8 mouse cellular contexts compared by ENCODE assay signal in the genomic region with DNA sequence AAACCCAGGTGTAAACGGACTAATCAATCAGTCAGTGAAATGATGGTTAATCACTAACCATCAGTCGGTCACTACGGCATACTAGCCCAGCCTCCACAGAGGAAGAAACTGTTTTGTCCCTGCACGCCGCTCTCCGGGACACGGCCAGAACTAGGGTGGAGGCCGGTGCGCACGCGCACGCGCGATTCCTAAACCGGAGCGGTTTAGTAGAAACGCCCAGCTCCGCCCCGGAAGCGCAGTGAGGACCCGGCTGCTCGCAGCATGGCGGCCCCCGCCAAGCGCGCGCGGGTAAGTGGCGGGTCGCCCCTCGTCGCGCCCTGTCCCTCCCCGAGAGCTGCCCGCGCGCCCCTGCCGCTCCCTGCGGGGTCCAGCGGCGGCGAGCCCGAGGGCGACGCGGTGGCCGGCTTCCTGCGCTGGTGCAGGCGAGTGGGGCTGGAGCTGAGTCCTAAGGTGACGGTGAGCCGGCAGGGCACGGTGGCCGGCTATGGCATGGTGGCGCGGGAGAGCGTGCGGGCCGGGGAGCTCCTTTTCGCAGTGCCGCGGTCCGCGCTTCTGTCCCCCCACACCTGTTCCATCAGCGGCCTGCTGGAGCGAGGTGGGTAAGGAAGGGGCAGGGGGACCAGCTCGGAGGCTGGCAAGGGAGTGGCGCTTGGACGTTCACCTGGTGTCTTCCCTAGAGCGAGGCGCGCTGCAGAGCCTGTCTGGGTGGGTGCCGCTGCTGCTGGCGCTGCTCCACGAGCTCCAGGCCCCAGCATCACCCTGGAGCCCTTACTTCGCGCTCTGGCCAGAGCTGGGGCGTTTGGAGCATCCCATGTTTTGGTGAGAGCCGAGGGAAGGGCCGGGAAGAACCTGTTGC. TPM values are rescaled to one million over a fixed set of nuclear protein-coding genes. Genes with fewer than 3 reads are reported as not detected.
DNase-seq lines count a peak whose midpoint lies in the region; ATAC-seq and TF ChIP-seq lines count a peak whose summit lies in the region.

A gene (plus strand): TSS at position 206 of the 856 bp plus-strand sequence.

- no peaks in the 10 kb centered on the region; the same call in none of the 2 replicates for H3K4me1 ChIP-seq in embryonic facial prominence, embryonic 11.5 days (ENCODE audit: control insufficient read depth, insufficient read depth, low read length)
- peaks cover 6% of the 10 kb centered on the region; the same call in 1 of the 2 replicates for H3K4me1 ChIP-seq in limb, embryonic 14.5 days (ENCODE audit: control insufficient read depth, insufficient read depth, low read length)
- peaks cover 16% of the 10 kb centered on the region for H3K4me1 ChIP-seq in midbrain, embryonic 16.5 days (ENCODE audit: control insufficient read depth, insufficient read depth, low read length)

- DNase-seq in 3T3-L1 (ENCODE audit: low read depth, low spot score), result peak; percentile 92
- peak; percentile 94 for DNase-seq in adrenal gland, postnatal 14 days
- DNase-seq in embryonic facial prominence, embryonic 11.5 days (ENCODE audit: low spot score), result peak; percentile 92
- DNase-seq in kidney, adult 11 months, result peak; percentile 85
- DNase-seq in limb, embryonic 14.5 days (ENCODE audit: low spot score), result peak; percentile 93
- peak; percentile 80 to 89 for DNase-seq in spleen, postnatal 10 days (ENCODE audit: low spot score in 2 of 2)

- 0 out of 2 replicates have a peak, but pooled peaks have one; percentile 41 for TF ChIP-seq POLR2A in limb, embryonic 14.5 days (IDR thresholded peaks at IDR 0.05; ENCODE audit: borderline replicate concordance, extremely low read depth, insufficient read depth, insufficient read length)

- ATAC-seq in embryonic facial prominence, embryonic 11.5 days (replicated peaks; ENCODE audit: insufficient number of reproducible peaks, low FRiP score, low TSS enrichment, low read depth), result peak; percentile 83
- ATAC-seq in granulocyte monocyte progenitor cell, adult 5-6 weeks (replicated peaks; ENCODE audit: poor library complexity, severe bottlenecking), result peak; percentile 75
- peak; percentile 89 for ATAC-seq in limb, embryonic 14.5 days (ENCODE audit: low FRiP score, low read depth)
- ATAC-seq in midbrain, embryonic 16.5 days, result peak; percentile 91

- under 1% methylated on average over 73 of the region's 79 CpGs for WGBS in embryonic facial prominence, embryonic 11.5 days
- 1% methylated on average over 68 of the region's 79 CpGs for WGBS in limb, embryonic 14.5 days
- WGBS in midbrain, embryonic 16.5 days, result under 1% methylated on average over 75 of the region's 79 CpGs

- peak within 1 kb of the TSS; percentile 75 for H3K4me3 ChIP-seq in embryonic facial prominence, embryonic 11.5 days (ENCODE audit: low read depth, low read length)
- H3K4me3 ChIP-seq in limb, embryonic 14.5 days (replicated peaks; ENCODE audit: low read length), result peak within 1 kb of the TSS; percentile 77
- H3K4me3 ChIP-seq in midbrain, embryonic 16.5 days (ENCODE audit: low read depth, low read length), result peak within 1 kb of the TSS; percentile 59

- peaks cover 4% of the 10 kb centered on the region; the same call in 1 of the 2 replicates for H3K36me3 ChIP-seq in embryonic facial prominence, embryonic 11.5 days (replicated peaks; ENCODE audit: control insufficient read depth, insufficient read depth, low read depth, low read length)
- peaks cover 38% of the 10 kb centered on the region for H3K36me3 ChIP-seq in limb, embryonic 14.5 days (ENCODE audit: control insufficient read depth, insufficient read depth, low read length)
- H3K36me3 ChIP-seq in midbrain, embryonic 16.5 days (ENCODE audit: control insufficient read depth, insufficient read depth, low read length), result peaks cover 26% of the 10 kb centered on the region

- peak within 1 kb of the TSS; percentile 36; the same call in 1 of the 2 replicates for H3K27ac ChIP-seq in embryonic facial prominence, embryonic 11.5 days (replicated peaks; ENCODE audit: low read depth, low read length)
- H3K27ac ChIP-seq in limb, embryonic 14.5 days (replicated peaks; ENCODE audit: low read depth, low read length), result 0 out of 2 replicates have a peak within 1 kb of the TSS, but pooled peaks have one; percentile 38
- peak within 1 kb of the TSS; percentile 65 for H3K27ac ChIP-seq in midbrain, embryonic 16.5 days (ENCODE audit: low read length)

- H3K9me3 ChIP-seq in embryonic facial prominence, embryonic 11.5 days (replicated peaks; ENCODE audit: control insufficient read depth, low read length), result no peaks in the 10 kb centered on the region
- no peaks in the 10 kb centered on the region for H3K9me3 ChIP-seq in limb, embryonic 14.5 days (ENCODE audit: control insufficient read depth, low read length)
- no peaks in the 10 kb centered on the region for H3K9me3 ChIP-seq in midbrain, embryonic 16.5 days (replicated peaks; ENCODE audit: control insufficient read depth, low read length, poor library complexity, severe bottlenecking)

- peak within 1 kb of the TSS; percentile 87 for H3K4me2 ChIP-seq in embryonic facial prominence, embryonic 11.5 days (ENCODE audit: low read depth, low read length)
- peak within 1 kb of the TSS; percentile 87 for H3K4me2 ChIP-seq in limb, embryonic 14.5 days (replicated peaks; ENCODE audit: low read depth, low read length, severe bottlenecking)
- H3K4me2 ChIP-seq in midbrain, embryonic 16.5 days (ENCODE audit: low read length), result peak within 1 kb of the TSS; percentile 92

- H3K9ac ChIP-seq in embryonic facial prominence, embryonic 11.5 days (replicated peaks; ENCODE audit: low read length), result peak within 1 kb of the TSS; percentile 87
- H3K9ac ChIP-seq in limb, embryonic 14.5 days (ENCODE audit: low read depth, low read length, severe bottlenecking), result peak within 1 kb of the TSS; percentile 80
- H3K9ac ChIP-seq in midbrain, embryonic 16.5 days (ENCODE audit: low read depth, low read length), result peak within 1 kb of the TSS; percentile 69

- H3K27me3 ChIP-seq in embryonic facial prominence, embryonic 11.5 days (ENCODE audit: control insufficient read depth, insufficient read depth, low read length), result no peaks in the 10 kb centered on the region
- H3K27me3 ChIP-seq in limb, embryonic 14.5 days (ENCODE audit: control insufficient read depth, insufficient read depth, low read length), result no peaks in the 10 kb centered on the region
- H3K27me3 ChIP-seq in midbrain, embryonic 16.5 days (ENCODE audit: control insufficient read depth, insufficient read depth, low read depth, low read length), result no peaks in the 10 kb centered on the region

RNA-seq across cellular contexts. Expression of the gene that starts here (rescaled TPM):
- 24.6 and 26.9 TPM in 2 replicates for total RNA-seq in adrenal gland, postnatal 14 days (2021)
- 20.1 and 21.0 TPM in 2 replicates for polyA plus RNA-seq in embryonic facial prominence, embryonic 11.5 days (2014; fragmentation: Nextera tagmentation; extraction: Ambion mirVana)
- 16.6 and 16.8 TPM in 2 replicates for total RNA-seq in granulocyte monocyte progenitor cell, adult 5-6 weeks (2014; fragmentation: Nextera tagmentation)
- total RNA-seq in granulocyte monocyte progenitor cell, adult 5-6 weeks (2017), result 42.0 and 48.1 TPM in 2 replicates
- 11.8 and 21.5 TPM in 2 replicates for polyA plus RNA-seq in limb, embryonic 14.5 days (2012; rRNA removed)
- polyA plus RNA-seq in limb, embryonic 14.5 days (2014; fragmentation: Nextera tagmentation; extraction: Ambion mirVana), result 14.7 and 15.6 TPM in 2 replicates
- polyA plus RNA-seq in midbrain, embryonic 16.5 days (2015; fragmentation: Nextera tagmentation; extraction: Ambion mirVana), result 34.3 TPM in 2 replicates

Comparison
In these comparisons a context has a peak if more than half of its experiments do, and no peak if none do; other contexts are left out.
1. Peak in every context shown above with its lines: DNase-seq, ATAC-seq, H3K4me3 ChIP-seq and H3K27ac ChIP-seq.